Mouse (Mus musculus) heart, embryonic 15.5 days (tissue): ENCODE data around the gene Tmem263. TPM values are rescaled to one million over a fixed set of nuclear protein-coding genes. Genes with fewer than 3 reads are reported as not detected.

Experiments
- ATAC-seq: fragments of 200-750 bp; cut with Nextera tagmentation; replicated peaks from 2 replicates; pipeline ENCODE4 v1.8.0; 2017; ENCODE audit warnings: low read depth, moderate TSS enrichment; ENCODE audit not compliant: insufficient number of reproducible peaks, insufficient read depth, low FRiP score
- H3K27ac ChIP-seq: fragments of 300-500 bp; sonication (generic); 2 replicates; pipeline ENCODE4 v1.5.1; 2015; ENCODE audit warnings: mild to moderate bottlenecking, inconsistent platforms
- H3K27me3 ChIP-seq: fragments of 300-500 bp; sonication (generic); 2 replicates; pipeline ENCODE4 v1.6.1; 2015; ENCODE audit warnings: inconsistent platforms
- H3K36me3 ChIP-seq: fragments of 300-500 bp; sonication (generic); 2 replicates; pipeline ENCODE4 v1.6.1; 2015; ENCODE audit warnings: mild to moderate bottlenecking, inconsistent platforms
- H3K4me1 ChIP-seq: fragments of 300-500 bp; sonication (generic); replicated peaks from 2 replicates; pipeline ENCODE4 v1.6.1; 2015; ENCODE audit warnings: inconsistent platforms
- H3K4me2 ChIP-seq: fragments of 300-500 bp; sonication (generic); 2 replicates; pipeline ENCODE4 v1.6.1; 2015; ENCODE audit warnings: inconsistent platforms, mild to moderate bottlenecking, moderate library complexity
- H3K4me3 ChIP-seq: fragments of 300-500 bp; sonication (generic); 2 replicates; pipeline ENCODE4 v1.5.1; 2015; ENCODE audit warnings: mild to moderate bottlenecking, inconsistent platforms
- H3K9ac ChIP-seq: fragments of 300-500 bp; sonication (generic); 2 replicates; pipeline ENCODE4 v1.6.1; 2015; ENCODE audit warnings: mild to moderate bottlenecking, inconsistent platforms
- H3K9me3 ChIP-seq: fragments of 300-500 bp; sonication (generic); replicated peaks from 2 replicates; pipeline ENCODE4 v1.6.1; 2016; ENCODE audit warnings: inconsistent platforms
- WGBS: fragments of 180-500 bp; shearing (Covaris S2); methylation state at CpG from one replicate; pipeline ENCODE4 v1.1.7; 2015; ENCODE audit warnings: mixed read lengths; 5-methylcytosine and 5-hydroxymethylcytosine counted together
- polyA plus RNA-seq: library from polyadenylated mRNA; unstranded; fragments of >200 nt; fragmentation: Nextera tagmentation; extraction: Ambion mirVana; gene quantifications from 2 replicates; pipeline ENCODE4 v1.2.1, GENCODE M21; 2015

Tmem263 gene
- polyA plus RNA-seq, result 48.1 and 54.5 TPM in 2 replicates

DNA sequence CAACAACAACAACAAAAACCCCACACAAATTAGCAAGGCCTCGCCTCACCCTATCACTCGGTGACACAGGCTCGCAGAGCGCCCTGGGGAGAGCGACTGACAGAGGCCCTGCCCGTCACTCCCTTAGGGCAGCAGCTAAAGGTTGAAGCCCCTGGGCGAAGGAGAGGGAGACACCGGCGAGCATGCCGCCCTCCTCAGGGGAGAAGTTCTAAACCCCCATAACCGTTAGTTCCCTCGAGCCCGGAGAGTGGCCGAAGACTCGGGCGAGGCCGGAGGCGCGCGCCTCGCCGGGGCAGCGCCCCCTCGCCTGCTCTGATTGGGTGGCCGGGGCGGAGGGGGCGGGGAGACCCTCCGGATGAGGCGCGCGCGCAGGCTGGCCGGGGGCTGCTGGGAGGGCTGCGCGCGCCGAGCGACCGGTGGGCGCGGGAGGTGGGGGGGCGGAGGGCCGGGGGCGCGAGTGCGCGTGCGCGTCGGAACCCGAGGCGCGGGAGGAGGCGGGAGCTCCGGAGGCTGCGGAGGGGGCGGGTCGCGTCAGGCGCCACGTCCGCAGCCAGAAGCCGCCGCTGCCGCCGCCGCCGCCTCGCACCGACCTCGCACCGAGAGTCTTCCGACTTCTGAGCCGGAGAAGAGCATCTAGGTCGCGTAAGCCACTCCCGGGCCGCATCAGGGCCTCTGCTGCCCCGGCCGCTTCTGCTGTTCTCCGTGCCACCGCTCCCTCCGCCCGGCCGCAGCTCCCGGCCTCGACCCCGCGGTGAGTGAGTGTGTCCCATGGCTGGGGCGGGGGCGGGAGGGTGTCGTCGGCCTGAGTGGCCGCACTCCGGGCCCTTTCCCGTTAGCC is at the start of gene Tmem263, which contains the start of gene Fhl4:
Gene Tmem263 (plus strand): TSS at position 381 of the 838 bp plus-strand sequence.
Gene Fhl4 (minus strand): TSS at position 249 of the 838 bp plus-strand sequence.
- under 1% methylated on average over 76 of the region's 96 CpGs for WGBS
- peak; percentile 98 for ATAC-seq

DNA sequence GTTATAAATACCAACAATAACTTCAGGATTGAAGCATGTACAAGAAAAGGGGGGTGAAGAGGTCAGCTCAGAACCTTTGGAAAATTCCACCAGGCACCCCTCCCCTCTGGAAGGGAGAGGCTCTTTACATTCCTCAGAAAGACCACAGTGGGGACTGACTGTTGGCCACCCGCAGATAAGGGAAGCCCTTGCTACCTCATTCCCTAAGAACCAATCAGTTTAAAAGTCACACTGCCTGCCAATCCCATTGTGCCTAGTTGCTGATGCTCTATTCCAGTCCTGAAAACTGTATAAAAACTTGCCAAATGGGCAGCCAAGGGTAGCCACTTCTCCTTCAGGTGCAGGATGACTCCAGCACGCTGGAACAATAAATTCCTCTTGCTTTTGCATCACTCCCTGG is 47.6 kb upstream of the Tmem263 start:
- H3K27me3 ChIP-seq, result no peaks in the 10 kb centered on the region
- ATAC-seq, result no peak
- no peaks in the 10 kb centered on the region for H3K36me3 ChIP-seq
- H3K9ac ChIP-seq, result no peak overlapping the region
- H3K4me2 ChIP-seq, result no peak overlapping the region
- no peak overlapping the region for H3K4me3 ChIP-seq
- no peaks in the 10 kb centered on the region for H3K4me1 ChIP-seq
- no peak overlapping the region for H3K27ac ChIP-seq
- 80% methylated on average over 2 of the region's 2 CpGs for WGBS
- H3K9me3 ChIP-seq, result no peaks in the 10 kb centered on the region

More for the DNA sequence above, at the start of gene Tmem263, which contains the start of gene Fhl4:
- Histone ChIP-seq H3K9ac (peak within 1 kb of the TSS; percentile 98), H3K4me3 (peak within 1 kb of the TSS; percentile 95), H3K36me3 (no peaks in the 10 kb centered on the region), H3K4me2 (peak within 1 kb of the TSS; percentile 83), H3K9me3 (no peaks in the 10 kb centered on the region), H3K4me1 (peaks cover 16% of the 10 kb centered on the region), H3K27ac (peak within 1 kb of the TSS; percentile 93), H3K27me3 (no peaks in the 10 kb centered on the region)

- WGBS, result 54% methylated on average over 4 of the region's 4 CpGs
- no peak overlapping the region for H3K4me3 ChIP-seq
- ATAC-seq, result no peak
- no peaks in the 10 kb centered on the region for H3K4me1 ChIP-seq
- no peak overlapping the region for H3K27ac ChIP-seq
- H3K9ac ChIP-seq, result no peak overlapping the region
- H3K9me3 ChIP-seq, result no peaks in the 10 kb centered on the region
- no peak overlapping the region for H3K4me2 ChIP-seq
- H3K36me3 ChIP-seq, result no peaks in the 10 kb centered on the region
- H3K27me3 ChIP-seq, result no peaks in the 10 kb centered on the region
Observed at GRCm38 (mm10) chr10:85071605-85072152, 30.7 kb upstream of the Tmem263 start.

- 1% methylated on average over 10 of the region's 10 CpGs for WGBS
- H3K27ac ChIP-seq, result peak overlapping the region; percentile 93
- no peaks in the 10 kb centered on the region for H3K27me3 ChIP-seq
- peaks cover 16% of the 10 kb centered on the region for H3K4me1 ChIP-seq
- H3K4me3 ChIP-seq, result peak overlapping the region; percentile 95
- peak overlapping the region; percentile 83 for H3K4me2 ChIP-seq
- H3K9ac ChIP-seq, result peak overlapping the region; percentile 91
- H3K9me3 ChIP-seq, result no peaks in the 10 kb centered on the region
- H3K36me3 ChIP-seq, result no peaks in the 10 kb centered on the region
- ATAC-seq, result peak; percentile 12; the same call in 1 of the 2 replicates
Observed at GRCm38 (mm10) chr10:85101841-85102240, 586 bp upstream of the Tmem263 start.

GRCm38 (mm10) chr10:85103085-85103885 is 858 bp downstream of the Tmem263 start:
- peak; percentile 36 for ATAC-seq
- Histone ChIP-seq H3K4me2 (peak overlapping the region; percentile 83), H3K36me3 (no peaks in the 10 kb centered on the region), H3K9me3 (no peaks in the 10 kb centered on the region), H3K27ac (peak overlapping the region; percentile 93), H3K4me1 (peaks cover 16% of the 10 kb centered on the region), H3K9ac (peak overlapping the region; percentile 98), H3K27me3 (no peaks in the 10 kb centered on the region), H3K4me3 (peak overlapping the region; percentile 95)
- 1% methylated on average over 34 of the region's 34 CpGs for WGBS

- no peaks in the 10 kb centered on the region for H3K9me3 ChIP-seq
Observed at GRCm38 (mm10) chr10:85114409-85114808, 12.0 kb downstream of the Tmem263 start.

DNA sequence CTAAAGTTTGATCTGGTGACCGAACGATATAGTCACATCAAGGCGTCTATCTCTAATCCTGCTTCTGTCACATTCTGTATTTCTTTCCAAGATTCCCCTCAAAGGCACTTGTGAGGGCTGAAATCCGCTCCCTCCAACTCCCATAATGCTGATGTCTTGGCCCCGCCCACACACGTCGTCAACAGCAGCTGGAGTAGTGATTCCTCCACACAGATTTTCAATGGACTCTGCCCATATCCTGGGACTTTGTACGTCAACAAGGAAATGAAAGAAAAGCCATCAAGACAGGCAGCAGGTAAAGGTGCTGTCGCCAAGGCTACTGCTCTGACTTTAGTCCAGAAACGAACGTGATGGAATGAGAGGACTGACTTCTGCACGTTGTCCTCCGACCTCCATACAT is 22.8 kb downstream of the Tmem263 start:
- no peak overlapping the region for H3K4me2 ChIP-seq
- 79% methylated on average over 13 of the region's 13 CpGs for WGBS
- peaks cover 18% of the 10 kb centered on the region for H3K36me3 ChIP-seq
- no peak overlapping the region for H3K4me3 ChIP-seq
- no peaks in the 10 kb centered on the region for H3K27me3 ChIP-seq
- no peak for ATAC-seq
- no peaks in the 10 kb centered on the region for H3K9me3 ChIP-seq
- H3K9ac ChIP-seq, result no peak overlapping the region
- no peak overlapping the region for H3K27ac ChIP-seq
- peaks cover 14% of the 10 kb centered on the region for H3K4me1 ChIP-seq

More at GRCm38 (mm10) chr10:85114409-85114808, 12.0 kb downstream of the Tmem263 start:
- 0 out of 2 replicates have a peak, but pooled peaks cover 2% of the 10 kb centered on the region for H3K4me1 ChIP-seq
- H3K4me3 ChIP-seq, result no peak overlapping the region
- ATAC-seq, result no peak
- H3K36me3 ChIP-seq, result peaks cover 30% of the 10 kb centered on the region
- no peak overlapping the region for H3K27ac ChIP-seq
- no peak overlapping the region for H3K4me2 ChIP-seq
- WGBS, result 65% methylated on average over 4 of the region's 4 CpGs
- H3K27me3 ChIP-seq, result no peaks in the 10 kb centered on the region
- H3K9ac ChIP-seq, result no peak overlapping the region

DNA sequence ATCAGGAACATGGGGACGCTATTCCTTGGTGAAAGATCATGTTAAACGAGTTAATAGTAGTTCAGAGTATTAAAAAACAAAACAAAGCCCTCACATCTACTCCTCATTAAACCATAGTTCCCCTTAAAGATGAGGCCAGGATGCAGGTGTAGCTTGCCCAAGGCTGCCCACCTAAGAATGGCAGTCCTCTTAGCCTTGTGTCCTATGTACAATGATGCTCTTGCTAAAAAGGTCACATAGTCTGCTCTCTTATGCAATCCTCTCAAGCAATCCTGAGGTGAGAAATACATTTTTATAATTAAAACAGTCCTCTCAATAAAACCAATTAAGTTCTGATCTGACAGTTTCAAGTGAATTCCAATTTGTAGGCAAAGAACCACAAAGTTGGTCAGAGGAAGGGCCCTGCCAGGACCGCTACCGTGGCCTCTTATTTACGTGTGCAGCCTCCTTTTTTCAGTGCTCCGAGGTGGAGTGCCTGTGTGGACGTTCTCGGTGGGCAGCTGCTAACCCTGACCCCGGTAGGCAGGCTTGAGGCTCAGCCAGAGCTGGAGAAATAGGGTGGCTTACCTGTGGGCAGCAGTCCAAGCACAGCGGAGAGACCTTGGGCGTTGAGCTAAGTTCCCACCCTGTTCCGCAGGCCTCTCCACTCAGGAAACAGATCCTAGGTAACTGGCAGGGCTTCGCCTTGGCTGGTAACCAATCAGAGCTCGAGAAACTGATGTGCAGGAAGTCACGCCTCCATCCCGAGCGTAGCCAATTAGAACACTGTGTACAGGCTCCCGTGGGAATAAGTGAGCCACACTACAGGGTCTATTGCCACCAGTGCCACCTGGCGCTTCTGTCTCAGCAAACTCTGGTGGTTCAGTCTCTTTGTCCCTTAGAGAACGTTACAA is 25.2 kb downstream of the Tmem263 start, which contains the start of gene Mterf2:
Gene Mterf2 (minus strand): TSS at position 633 of the 893 bp plus-strand sequence.
- H3K36me3 ChIP-seq, result peaks cover 2% of the 10 kb centered on the region; the same call in 1 of the 2 replicates
- peak; percentile 100 for ATAC-seq
- peaks cover 14% of the 10 kb centered on the region for H3K4me1 ChIP-seq
- peak within 1 kb of the TSS; percentile 70 for H3K4me2 ChIP-seq
- 8% methylated on average over 20 of the region's 20 CpGs for WGBS
- no peaks in the 10 kb centered on the region for H3K9me3 ChIP-seq
- H3K9ac ChIP-seq, result peak within 1 kb of the TSS; percentile 71
- no peaks in the 10 kb centered on the region for H3K27me3 ChIP-seq
- H3K27ac ChIP-seq, result peak within 1 kb of the TSS; percentile 48
- peak within 1 kb of the TSS; percentile 77 for H3K4me3 ChIP-seq

DNA sequence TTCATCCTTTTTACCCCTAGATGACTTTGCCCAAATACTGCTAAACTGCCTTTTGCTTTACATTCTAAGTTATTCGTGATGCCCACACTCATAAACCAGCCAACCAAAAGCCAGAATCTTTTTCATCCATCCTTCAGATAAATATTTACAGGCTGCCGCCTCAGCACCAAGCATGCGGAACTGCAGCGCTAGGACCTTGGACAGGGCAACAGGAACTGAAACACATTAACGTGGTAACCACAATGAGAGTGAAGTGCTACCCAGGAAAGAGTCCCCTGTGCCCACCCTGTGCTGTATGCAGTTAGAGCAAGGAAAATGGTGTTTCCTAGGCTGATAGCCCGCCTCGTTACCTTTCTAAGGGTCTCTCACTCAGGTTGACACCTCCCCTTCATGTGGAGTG is 26.0 kb downstream of the Tmem263 start:
- H3K4me3 ChIP-seq, result peak overlapping the region; percentile 77
- peaks cover 6% of the 10 kb centered on the region; the same call in 1 of the 2 replicates for H3K36me3 ChIP-seq
- WGBS, result 11% methylated on average over 7 of the region's 7 CpGs
- H3K27me3 ChIP-seq, result no peaks in the 10 kb centered on the region
- peaks cover 14% of the 10 kb centered on the region for H3K4me1 ChIP-seq
- no peak for ATAC-seq
- no peak overlapping the region for H3K9ac ChIP-seq
- H3K4me2 ChIP-seq, result peak overlapping the region; percentile 70
- no peaks in the 10 kb centered on the region for H3K9me3 ChIP-seq
- peak overlapping the region; percentile 18 for H3K27ac ChIP-seq

GRCm38 (mm10) chr10:85136573-85136972 is 34.1 kb downstream of the Tmem263 start:
- no peaks in the 10 kb centered on the region for H3K27me3 ChIP-seq
- 84% methylated on average over 6 of the region's 6 CpGs for WGBS
- ATAC-seq, result no peak

More at GRCm38 (mm10) chr10:85136573-85136972, 34.1 kb downstream of the Tmem263 start:
- Histone ChIP-seq H3K27ac (no peak overlapping the region), H3K4me2 (no peak overlapping the region), H3K9me3 (no peaks in the 10 kb centered on the region), H3K36me3 (peaks cover 6% of the 10 kb centered on the region; the same call in 1 of the 2 replicates), H3K4me1 (no peaks in the 10 kb centered on the region), H3K4me3 (no peak overlapping the region), H3K9ac (no peak overlapping the region)
